Comparison of ENCODE assay signal across 9 mouse cellular contexts in the genomic region with DNA sequence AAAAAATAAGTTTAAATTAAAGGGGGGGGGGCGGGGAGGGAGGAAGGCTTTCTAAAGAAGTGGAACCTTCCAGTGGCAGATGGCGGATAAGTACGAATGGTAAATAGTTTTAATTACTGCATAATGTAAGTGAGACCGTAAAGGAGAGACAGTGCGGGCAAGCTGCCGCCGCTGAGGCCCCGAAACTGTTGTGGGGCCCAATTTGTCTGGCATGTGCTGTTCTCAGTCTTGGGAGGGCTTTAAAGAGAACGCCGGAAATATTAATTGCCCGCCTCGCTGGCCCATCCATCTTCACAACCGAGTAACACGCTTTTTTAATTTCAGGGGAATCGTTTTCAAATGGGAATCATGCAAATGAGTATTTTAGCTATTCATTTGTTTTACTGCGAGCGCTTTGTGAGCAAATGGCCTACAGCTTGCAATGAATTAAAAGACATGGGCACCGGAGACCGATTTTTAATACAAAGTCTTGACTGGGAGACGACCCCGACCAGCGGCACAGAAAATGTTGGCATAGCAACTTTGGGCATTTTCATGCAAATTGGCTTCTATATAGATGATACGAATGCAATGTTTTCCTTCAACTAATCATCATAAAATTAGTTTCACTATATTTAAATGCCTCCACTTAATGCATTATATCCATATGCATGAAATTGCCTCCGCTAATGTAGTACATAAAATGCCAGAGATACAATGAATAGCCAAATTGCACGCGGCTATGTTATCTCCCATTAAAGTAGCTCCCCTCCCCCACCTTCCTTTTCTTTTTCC.
DNase-seq lines count a peak whose midpoint lies in the region; ATAC-seq lines count a peak whose summit lies in the region.
"Had no signal": no experiment of that assay in that cellular context is flagged by ENCODE, and none has a peak within 500 bp of the region (broad histone marks: within the 10 kb centered on the region; RNA-seq: fewer than 3 reads in every experiment).

No protein-coding gene starts in this region.

- H3K36me3 ChIP-seq in kidney, embryonic 14.5 days (ENCODE audit: control insufficient read depth, insufficient read depth, low read length): no peaks in the 10 kb centered on the region
- no peaks in the 10 kb centered on the region for H3K36me3 ChIP-seq in embryonic facial prominence, embryonic 12.5 days
- no peaks in the 10 kb centered on the region for H3K36me3 ChIP-seq in hindbrain, embryonic 15.5 days
- no peaks in the 10 kb centered on the region for H3K36me3 ChIP-seq in midbrain, embryonic 12.5 days

- no peak overlapping the region for H3K27ac ChIP-seq in kidney, embryonic 14.5 days (ENCODE audit: low read depth, low read length)
- no peak overlapping the region for H3K27ac ChIP-seq in embryonic facial prominence, embryonic 12.5 days
- peak overlapping the region; percentile 59 for H3K27ac ChIP-seq in hindbrain, embryonic 15.5 days (replicated peaks)
- H3K27ac ChIP-seq in midbrain, embryonic 12.5 days (replicated peaks): peak overlapping the region; percentile 58

- no peaks in the 10 kb centered on the region for H3K9me3 ChIP-seq in kidney, embryonic 14.5 days (ENCODE audit: control insufficient read depth, low read length)
- H3K9me3 ChIP-seq in embryonic facial prominence, embryonic 12.5 days: no peaks in the 10 kb centered on the region
- no peaks in the 10 kb centered on the region for H3K9me3 ChIP-seq in hindbrain, embryonic 15.5 days
- H3K9me3 ChIP-seq in midbrain, embryonic 12.5 days: no peaks in the 10 kb centered on the region

- ATAC-seq in kidney, embryonic 14.5 days (ENCODE audit: low FRiP score, low TSS enrichment): no peak
- no peak for ATAC-seq in embryonic facial prominence, embryonic 12.5 days (ENCODE audit: insufficient number of reproducible peaks, insufficient read depth, low FRiP score, low TSS enrichment)
- peak; percentile 25; the same call in 1 of the 2 replicates for ATAC-seq in hindbrain, embryonic 15.5 days (ENCODE audit: low FRiP score, low read depth)
- peak; percentile 19; the same call in 1 of the 2 replicates for ATAC-seq in midbrain, embryonic 12.5 days (ENCODE audit: low FRiP score, low read depth)
- ATAC-seq in granulocyte monocyte progenitor cell, adult 5-6 weeks (replicated peaks; ENCODE audit: poor library complexity, severe bottlenecking): no peak

- peak overlapping the region; percentile 24 for H3K4me3 ChIP-seq in kidney, embryonic 14.5 days (ENCODE audit: low read length)
- H3K4me3 ChIP-seq in embryonic facial prominence, embryonic 12.5 days: peak overlapping the region; percentile 12
- peak overlapping the region; percentile 20 for H3K4me3 ChIP-seq in hindbrain, embryonic 15.5 days
- H3K4me3 ChIP-seq in midbrain, embryonic 12.5 days: peak overlapping the region; percentile 20

- H3K4me2 ChIP-seq in kidney, embryonic 14.5 days (replicated peaks; ENCODE audit: low read depth, low read length): peak overlapping the region; percentile 39
- H3K4me2 ChIP-seq in embryonic facial prominence, embryonic 12.5 days (replicated peaks): peak overlapping the region; percentile 42
- H3K4me2 ChIP-seq in hindbrain, embryonic 15.5 days: peak overlapping the region; percentile 55
- H3K4me2 ChIP-seq in midbrain, embryonic 12.5 days (replicated peaks): peak overlapping the region; percentile 47

- H3K27me3 ChIP-seq in kidney, embryonic 14.5 days (ENCODE audit: control insufficient read depth, insufficient read depth, low read length): no peaks in the 10 kb centered on the region
- H3K27me3 ChIP-seq in embryonic facial prominence, embryonic 12.5 days: no peaks in the 10 kb centered on the region
- H3K27me3 ChIP-seq in hindbrain, embryonic 15.5 days: peaks cover 4% of the 10 kb centered on the region; the same call in 1 of the 2 replicates
- H3K27me3 ChIP-seq in midbrain, embryonic 12.5 days: peaks cover 27% of the 10 kb centered on the region

- WGBS in kidney, embryonic 14.5 days: 26% methylated on average over 26 of the region's 26 CpGs
- 28% methylated on average over 26 of the region's 26 CpGs for WGBS in embryonic facial prominence, embryonic 12.5 days
- 5% methylated on average over 26 of the region's 26 CpGs for WGBS in hindbrain, embryonic 15.5 days
- 16% methylated on average over 26 of the region's 26 CpGs for WGBS in midbrain, embryonic 12.5 days

- no peak for DNase-seq in kidney, adult 11 months
- DNase-seq in natural killer cell, adult 2 months (ENCODE audit: low spot score in 2 of 2): no peak
- no peak for DNase-seq in kidney, postnatal 25 days
- DNase-seq: heart, postnatal 36 days had no signal

- no peak overlapping the region for H3K9ac ChIP-seq in kidney, embryonic 14.5 days (ENCODE audit: low read depth, low read length)
- no peak overlapping the region for H3K9ac ChIP-seq in embryonic facial prominence, embryonic 12.5 days
- no peak overlapping the region for H3K9ac ChIP-seq in hindbrain, embryonic 15.5 days
- no peak overlapping the region for H3K9ac ChIP-seq in midbrain, embryonic 12.5 days (replicated peaks)

- peaks cover 15% of the 10 kb centered on the region; the same call in 1 of the 2 replicates for H3K4me1 ChIP-seq in kidney, embryonic 14.5 days (ENCODE audit: control insufficient read depth, insufficient read depth, low read length)
- H3K4me1 ChIP-seq in embryonic facial prominence, embryonic 12.5 days: 0 out of 2 replicates have a peak, but pooled peaks cover 9% of the 10 kb centered on the region
- peaks cover 51% of the 10 kb centered on the region for H3K4me1 ChIP-seq in hindbrain, embryonic 15.5 days (replicated peaks)
- H3K4me1 ChIP-seq in midbrain, embryonic 12.5 days: peaks cover 32% of the 10 kb centered on the region

Comparison
In these comparisons a context has a peak if more than half of its experiments do, and no peak if none do; other contexts are left out.
1. ATAC-seq: peak in hindbrain, embryonic 15.5 days (single experiment) and midbrain, embryonic 12.5 days (single experiment); none in kidney, embryonic 14.5 days (single experiment), embryonic facial prominence, embryonic 12.5 days (single experiment) and granulocyte monocyte progenitor cell, adult 5-6 weeks (single experiment).
2. H3K27ac ChIP-seq: peak in hindbrain, embryonic 15.5 days (single experiment) and midbrain, embryonic 12.5 days (single experiment); none in kidney, embryonic 14.5 days (single experiment) and embryonic facial prominence, embryonic 12.5 days (single experiment).
3. Peak in every context shown above with its lines, with median percentiles within 50 percentile points of each other: H3K4me2 ChIP-seq and H3K4me3 ChIP-seq.